Mouse (Mus musculus) neural tube, embryonic 14.5 days (tissue): ENCODE measurements around the gene Lce1a1. TPM values are rescaled to one million over a fixed set of nuclear protein-coding genes. Genes with fewer than 3 reads are reported as not detected.
"Not testable (repeated sequence)": the region's sequence is repeated elsewhere in the genome, so short reads cannot be mapped to it uniquely, and the experiment has no call there.

Source experiments
- ATAC-seq: fragments of 200-750 bp; cut with Nextera tagmentation; 2 replicates; pipeline ENCODE4 v1.8.0; 2017; ENCODE audit warnings: low read depth, mild to moderate bottlenecking, moderate TSS enrichment, moderate library complexity
- H3K27ac ChIP-seq: fragments of 300-500 bp; sonication (generic); 2 replicates; pipeline ENCODE4 v1.5.1; 2014; ENCODE audit warnings: low read depth, mild to moderate bottlenecking, control low read depth, low read length, moderate library complexity, mixed read lengths
- H3K27me3 ChIP-seq: fragments of 300-500 bp; sonication (generic); 2 replicates; pipeline ENCODE4 v1.6.1; 2014; ENCODE audit warnings: low read length; ENCODE audit not compliant: control insufficient read depth, insufficient read depth
- H3K36me3 ChIP-seq: fragments of 300-500 bp; sonication (generic); 2 replicates; pipeline ENCODE4 v1.6.1; 2014; ENCODE audit warnings: low read length, mixed read lengths; ENCODE audit not compliant: control insufficient read depth, insufficient read depth
- H3K4me1 ChIP-seq: fragments of 300-500 bp; sonication (generic); 2 replicates; pipeline ENCODE4 v1.6.1; 2014; ENCODE audit warnings: low read length; ENCODE audit not compliant: control insufficient read depth, insufficient read depth
- H3K4me2 ChIP-seq: fragments of 300-500 bp; sonication (generic); 2 replicates; pipeline ENCODE4 v1.6.1; 2014; ENCODE audit warnings: mild to moderate bottlenecking, low read depth, low read length, control low read depth
- H3K4me3 ChIP-seq: fragments of 300-500 bp; sonication (generic); 2 replicates; pipeline ENCODE4 v1.5.1; 2014; ENCODE audit warnings: low read depth, low read length, control low read depth, mixed read lengths
- H3K9ac ChIP-seq: fragments of 300-500 bp; sonication (generic); replicated peaks from 2 replicates; pipeline ENCODE4 v1.6.1; 2014; ENCODE audit warnings: low read depth, mild to moderate bottlenecking, control low read depth, low read length, mixed read lengths
- H3K9me3 ChIP-seq: fragments of 300-500 bp; sonication (generic); 2 replicates; pipeline ENCODE4 v1.6.1; 2016; ENCODE audit warnings: low read length; ENCODE audit not compliant: control insufficient read depth
- WGBS: fragments of 180-500 bp; shearing (Covaris S2); extraction: QIAGEN DNeasy Blood & Tissue Kit; methylation state at CpG from one replicate; pipeline ENCODE4 v1.1.7; 2014; 5-methylcytosine and 5-hydroxymethylcytosine counted together
- polyA plus RNA-seq: library from polyadenylated mRNA; unstranded; fragments of >200 nt; fragmentation: Nextera tagmentation; extraction: Ambion mirVana; gene quantifications from 2 replicates; pipeline ENCODE4 v1.2.1, GENCODE M21; 2014

Gene Lce1a1
- not detected in 2 replicates for polyA plus RNA-seq

DNA sequence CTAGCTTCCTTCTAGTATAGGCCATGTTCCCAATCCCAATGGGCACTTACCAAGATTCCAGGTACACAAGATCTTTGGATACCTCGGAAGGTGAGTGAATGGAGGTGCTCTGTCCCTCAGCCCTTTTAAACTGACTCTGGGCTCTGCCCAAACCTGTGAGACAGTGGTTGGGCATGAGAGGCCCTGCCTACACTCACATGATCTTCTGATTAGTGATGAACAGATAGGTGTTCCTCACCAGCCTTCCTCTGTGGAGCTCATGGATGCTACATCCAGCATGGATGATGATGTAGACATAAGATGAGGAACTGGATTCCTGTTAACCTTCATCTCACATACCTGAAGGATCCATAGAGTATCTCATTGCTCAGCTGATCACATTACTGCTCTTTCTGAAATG, at the start of gene Lce1a1:
Gene Lce1a1 (minus strand): TSS at position 101 of the 400 bp plus-strand sequence.
- no peaks in the 10 kb centered on the region for H3K36me3 ChIP-seq
- H3K27me3 ChIP-seq: no peaks in the 10 kb centered on the region
- no peak within 1 kb of the TSS for H3K4me2 ChIP-seq
- H3K4me1 ChIP-seq: no peaks in the 10 kb centered on the region
- H3K9ac ChIP-seq: no peak within 1 kb of the TSS
- no peaks in the 10 kb centered on the region for H3K9me3 ChIP-seq
- no peak for ATAC-seq
- H3K4me3 ChIP-seq: no peak within 1 kb of the TSS
- WGBS: 95% methylated on average over 1 of the region's 1 CpGs
- H3K27ac ChIP-seq: no peak within 1 kb of the TSS

DNA sequence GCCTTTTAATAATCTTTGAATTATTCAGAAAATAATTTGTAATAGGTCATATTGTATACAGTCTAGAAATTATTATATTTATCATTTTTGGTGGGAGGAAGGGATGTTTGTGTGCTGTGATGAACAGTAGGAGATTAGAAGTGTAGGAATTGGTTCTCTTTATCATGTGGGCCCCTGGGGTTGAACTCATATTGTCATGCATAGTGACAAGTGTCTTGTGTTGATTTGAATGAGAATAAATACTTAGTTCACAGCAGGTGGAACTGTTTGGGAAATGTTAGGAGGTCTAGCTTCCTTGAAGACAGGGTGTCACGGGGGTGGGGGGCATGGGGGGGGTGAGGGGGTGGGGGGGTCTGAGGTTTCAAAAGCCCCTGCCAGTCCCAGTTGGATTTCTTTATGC, 46.5 kb upstream of the Lce1a1 start:
- ATAC-seq: no peak
- Histone ChIP-seq H3K27ac (no peak overlapping the region), H3K9ac (no peak overlapping the region), H3K4me3 (no peak overlapping the region), H3K36me3 (no peaks in the 10 kb centered on the region), H3K4me2 (no peak overlapping the region), H3K27me3 (no peaks in the 10 kb centered on the region), H3K9me3 (no peaks in the 10 kb centered on the region), H3K4me1 (no peaks in the 10 kb centered on the region)
- 14% methylated on average over 1 of the region's 1 CpGs for WGBS

DNA sequence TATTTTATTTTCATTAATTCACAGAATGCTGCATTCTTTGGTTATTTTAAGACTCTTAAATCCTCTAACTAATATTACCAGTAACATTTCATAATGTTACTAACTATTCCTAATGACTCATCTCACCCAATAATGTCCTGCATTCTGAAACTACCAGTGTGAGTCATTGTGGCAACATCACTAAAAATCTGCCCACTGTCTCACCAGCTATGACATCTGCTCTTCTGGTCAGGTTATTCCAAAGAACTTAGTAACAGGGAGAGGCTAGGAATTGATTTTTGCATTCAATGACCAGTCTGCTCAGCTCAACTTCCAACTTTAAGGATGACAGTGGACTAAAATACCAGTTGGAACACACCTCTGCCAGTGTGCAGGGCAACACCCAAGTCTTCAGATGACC, 43.6 kb upstream of the Lce1a1 start:
- no peak for ATAC-seq
- Histone ChIP-seq H3K36me3 (no peaks in the 10 kb centered on the region), H3K9me3 (no peaks in the 10 kb centered on the region), H3K27me3 (no peaks in the 10 kb centered on the region), H3K9ac (no peak overlapping the region), H3K4me1 (no peaks in the 10 kb centered on the region), H3K27ac (no peak overlapping the region), H3K4me2 (no peak overlapping the region), H3K4me3 (no peak overlapping the region)

DNA sequence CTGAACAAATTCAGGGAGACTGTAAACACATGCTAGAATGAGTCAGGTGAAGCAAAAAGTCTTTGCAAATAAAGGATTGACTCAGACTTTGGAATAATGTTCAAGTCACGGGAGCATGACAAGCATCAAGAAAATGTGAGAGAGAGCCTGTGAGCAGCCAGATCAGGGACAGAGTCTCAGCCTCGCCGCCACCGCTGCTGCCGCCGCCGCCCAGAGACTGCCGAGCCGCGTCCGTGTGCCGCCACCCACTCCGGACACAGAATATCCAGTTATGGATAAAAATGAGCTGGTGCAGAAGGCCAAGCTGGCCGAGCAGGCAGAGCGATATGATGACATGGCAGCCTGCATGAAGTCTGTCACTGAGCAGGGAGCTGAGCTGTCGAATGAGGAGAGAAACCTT, 41.0 kb upstream of the Lce1a1 start:
- not testable (repeated sequence) for H3K27ac ChIP-seq, H3K4me2 ChIP-seq, H3K27me3 ChIP-seq, ATAC-seq, H3K4me3 ChIP-seq, H3K9me3 ChIP-seq, H3K4me1 ChIP-seq, H3K9ac ChIP-seq, H3K36me3 ChIP-seq
- 84% methylated on average over 16 of the region's 16 CpGs for WGBS

DNA sequence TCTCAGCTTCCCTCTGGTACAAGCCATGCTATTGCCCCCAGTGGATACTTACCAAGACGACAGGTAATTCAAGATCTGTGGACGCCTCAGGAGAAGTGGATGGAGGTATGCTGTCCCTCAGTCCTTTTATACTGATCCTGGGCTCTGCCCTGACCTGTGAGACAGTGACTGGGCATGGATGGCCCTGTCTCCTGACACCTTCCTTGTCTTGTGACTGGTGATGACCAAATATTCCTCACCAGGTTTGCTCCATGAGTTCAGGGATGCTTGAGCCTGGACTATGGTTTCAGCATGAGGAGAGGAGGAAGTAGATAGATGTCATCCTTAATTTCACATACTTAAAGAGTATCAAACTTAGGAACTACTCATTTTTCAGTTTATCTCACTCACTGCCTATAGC, 39.0 kb upstream of the Lce1a1 start, which contains the start of gene Lce1d:
Gene Lce1d (minus strand): TSS at position 101 of the 400 bp plus-strand sequence.
- Histone ChIP-seq H3K4me3 (no peak within 1 kb of the TSS), H3K27me3 (no peaks in the 10 kb centered on the region), H3K9ac (no peak within 1 kb of the TSS), H3K27ac (no peak within 1 kb of the TSS), H3K4me2 (no peak within 1 kb of the TSS), H3K4me1 (no peaks in the 10 kb centered on the region), H3K9me3 (no peaks in the 10 kb centered on the region), H3K36me3 (no peaks in the 10 kb centered on the region)
- ATAC-seq: no peak
- 78% methylated on average over 2 of the region's 2 CpGs for WGBS

DNA sequence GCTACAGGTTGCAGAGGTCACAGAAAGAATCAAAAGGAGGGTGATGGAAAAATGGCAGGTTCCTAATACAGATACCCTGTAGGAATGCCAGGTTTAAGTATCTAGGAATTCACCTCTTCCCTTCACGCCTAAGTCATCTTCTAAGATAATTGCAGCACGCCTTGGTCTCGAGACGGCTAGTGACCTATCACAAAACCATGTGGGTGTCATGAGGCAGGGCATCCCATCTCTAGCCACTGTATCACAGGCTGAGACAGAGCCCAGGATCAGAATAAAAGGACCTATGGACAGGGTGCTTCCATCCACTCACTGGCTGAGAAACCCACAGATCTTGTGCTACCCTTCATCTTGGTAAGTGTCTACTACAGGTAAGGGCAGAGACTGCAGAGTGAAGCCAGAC, 30.8 kb upstream of the Lce1a1 start, which contains the start of gene Lce1c:
Gene Lce1c (plus strand): TSS at position 301 of the 400 bp plus-strand sequence.
- H3K27ac ChIP-seq: no peak within 1 kb of the TSS
- H3K27me3 ChIP-seq: no peaks in the 10 kb centered on the region
- WGBS: 92% methylated on average over 4 of the region's 4 CpGs
- no peak within 1 kb of the TSS for H3K4me3 ChIP-seq
- H3K4me2 ChIP-seq: no peak within 1 kb of the TSS
- no peaks in the 10 kb centered on the region for H3K9me3 ChIP-seq
- no peak for ATAC-seq
- no peak within 1 kb of the TSS for H3K9ac ChIP-seq
- no peaks in the 10 kb centered on the region for H3K36me3 ChIP-seq
- no peaks in the 10 kb centered on the region for H3K4me1 ChIP-seq

DNA sequence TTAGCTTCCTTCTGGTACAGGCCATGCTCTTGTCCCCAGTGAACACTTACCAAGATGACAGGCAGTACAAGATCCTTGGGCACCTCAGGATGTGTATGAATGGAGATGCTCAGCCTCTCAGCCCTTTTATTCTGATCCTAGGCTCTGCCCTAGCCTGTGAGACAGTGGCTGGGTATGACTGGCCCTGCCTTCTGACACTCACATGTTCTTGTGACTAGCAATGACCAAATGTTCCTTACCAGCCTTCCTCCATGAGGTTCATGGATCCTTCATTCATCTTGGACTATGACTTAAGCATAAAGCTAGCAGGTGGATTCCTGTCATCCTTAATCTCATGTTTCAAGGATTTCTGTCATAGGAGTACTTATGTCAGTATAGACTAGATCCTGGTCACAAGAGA, 22.1 kb upstream of the Lce1a1 start, which contains the start of gene Lce1a2:
Gene Lce1a2 (minus strand): TSS at position 101 of the 400 bp plus-strand sequence.
- no peaks in the 10 kb centered on the region for H3K36me3 ChIP-seq
- no peak within 1 kb of the TSS for H3K9ac ChIP-seq
- H3K4me1 ChIP-seq: no peaks in the 10 kb centered on the region
- no peak within 1 kb of the TSS for H3K4me3 ChIP-seq
- no peaks in the 10 kb centered on the region for H3K9me3 ChIP-seq
- H3K27me3 ChIP-seq: no peaks in the 10 kb centered on the region
- no peak within 1 kb of the TSS for H3K27ac ChIP-seq
- no peak for ATAC-seq
- no peak within 1 kb of the TSS for H3K4me2 ChIP-seq

DNA sequence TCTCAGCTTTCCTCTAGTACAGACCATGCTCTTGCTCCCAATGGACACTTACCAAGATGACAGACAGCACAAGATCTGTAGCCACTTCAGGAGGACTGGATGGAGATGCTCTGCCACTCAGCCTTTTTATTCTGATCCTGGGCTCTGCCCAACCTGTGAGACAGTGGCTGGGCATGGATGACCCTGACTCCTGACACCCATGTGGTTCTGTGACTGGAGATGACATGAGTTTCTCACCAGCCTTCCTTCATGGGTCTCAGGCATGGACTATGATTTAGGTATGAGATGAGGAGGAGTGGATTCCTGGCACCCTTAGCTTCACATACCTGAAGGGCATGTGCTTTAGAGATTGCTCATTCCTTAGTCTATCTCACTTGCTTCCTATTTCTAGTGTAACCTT, 8.7 kb upstream of the Lce1a1 start, which contains the start of gene Lce1b:
Gene Lce1b (minus strand): TSS at position 101 of the 400 bp plus-strand sequence.
- H3K36me3 ChIP-seq: no peaks in the 10 kb centered on the region
- no peaks in the 10 kb centered on the region for H3K4me1 ChIP-seq
- H3K4me3 ChIP-seq: no peak within 1 kb of the TSS
- H3K9ac ChIP-seq: no peak within 1 kb of the TSS
- no peak for ATAC-seq
- no peak within 1 kb of the TSS for H3K4me2 ChIP-seq
- no peak within 1 kb of the TSS for H3K27ac ChIP-seq
- no peaks in the 10 kb centered on the region for H3K9me3 ChIP-seq
- H3K27me3 ChIP-seq: no peaks in the 10 kb centered on the region

DNA sequence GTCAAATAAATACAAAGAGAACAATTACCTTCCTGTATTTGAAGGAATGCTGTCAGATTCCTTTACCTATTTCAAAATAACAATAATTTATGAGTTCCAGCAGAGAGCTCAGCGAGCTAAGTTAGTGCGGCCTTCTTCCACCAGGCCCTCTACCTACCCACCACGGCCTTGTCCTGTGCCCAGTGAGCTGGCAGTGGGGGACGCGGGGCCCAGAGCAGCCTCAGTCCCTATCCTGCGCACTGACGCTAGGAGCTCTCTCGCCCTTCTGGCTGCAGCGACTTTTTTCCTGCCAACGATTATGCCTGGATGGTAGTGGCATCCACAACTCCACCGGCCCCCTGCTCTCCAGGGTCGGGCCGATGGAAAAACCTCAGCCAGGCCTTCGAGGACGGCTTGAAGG, 8.3 kb downstream of the Lce1a1 start:
- H3K4me3 ChIP-seq: no peak overlapping the region
- no peaks in the 10 kb centered on the region for H3K9me3 ChIP-seq
- H3K27ac ChIP-seq: no peak overlapping the region
- no peaks in the 10 kb centered on the region for H3K4me1 ChIP-seq
- 95% methylated on average over 15 of the region's 15 CpGs for WGBS
- no peak overlapping the region for H3K9ac ChIP-seq
- no peak overlapping the region for H3K4me2 ChIP-seq
- no peaks in the 10 kb centered on the region for H3K36me3 ChIP-seq
- no peak for ATAC-seq
- no peaks in the 10 kb centered on the region for H3K27me3 ChIP-seq

DNA sequence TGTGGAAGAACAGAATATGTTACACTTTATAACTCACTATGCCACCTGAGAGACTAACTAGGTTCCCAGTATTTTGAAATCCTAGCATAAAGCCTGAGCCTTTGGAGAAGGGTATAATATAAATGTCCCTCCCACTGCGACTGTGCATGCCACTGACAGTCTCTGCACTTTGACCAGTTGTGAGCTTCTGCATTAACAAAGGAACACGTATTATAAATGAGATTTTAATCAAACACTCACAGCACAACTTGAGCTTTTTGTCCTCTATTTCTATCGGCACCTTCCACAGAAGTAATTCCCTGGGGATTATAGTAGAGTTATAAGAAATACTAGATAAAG, 9.5 kb downstream of the Lce1a1 start:
- 82% methylated on average over 3 of the region's 3 CpGs for WGBS
- ATAC-seq: no peak
- Histone ChIP-seq H3K36me3 (no peaks in the 10 kb centered on the region), H3K4me3 (no peak overlapping the region), H3K9me3 (no peaks in the 10 kb centered on the region), H3K27ac (no peak overlapping the region), H3K27me3 (no peaks in the 10 kb centered on the region), H3K4me2 (no peak overlapping the region), H3K9ac (no peak overlapping the region), H3K4me1 (no peaks in the 10 kb centered on the region)
